Mouse (Mus musculus) stomach, embryonic 16.5 days (tissue): ENCODE results near the gene Ocm. TPM values are rescaled to one million over a fixed set of nuclear protein-coding genes. Genes with fewer than 3 reads are reported as not detected.

Source experiments
- ATAC-seq: fragments of 200-750 bp; cut with Nextera tagmentation; 2 replicates; pipeline ENCODE4 v1.8.0; 2017; ENCODE audit warnings: moderate number of reproducible peaks, moderate TSS enrichment; ENCODE audit not compliant: insufficient read depth, low FRiP score
- H3K27ac ChIP-seq: fragments of 300-500 bp; sonication (generic); 2 replicates; pipeline ENCODE4 v1.5.1; 2014; ENCODE audit warnings: low read length
- H3K27me3 ChIP-seq: fragments of 300-500 bp; sonication (generic); 2 replicates; pipeline ENCODE4 v1.6.1; 2014; ENCODE audit warnings: low read length, control low read depth, mixed read lengths; ENCODE audit not compliant: control insufficient read depth, insufficient read depth
- H3K36me3 ChIP-seq: fragments of 300-500 bp; sonication (generic); 2 replicates; pipeline ENCODE4 v1.6.1; 2014; ENCODE audit warnings: low read length; ENCODE audit not compliant: control insufficient read depth, insufficient read depth
- H3K4me1 ChIP-seq: fragments of 300-500 bp; sonication (generic); 2 replicates; pipeline ENCODE4 v1.6.1; 2014; ENCODE audit warnings: low read length, control low read depth, mixed read lengths; ENCODE audit not compliant: control insufficient read depth, insufficient read depth
- H3K4me2 ChIP-seq: fragments of 300-500 bp; sonication (generic); 2 replicates; pipeline ENCODE4 v1.6.1; 2014; ENCODE audit warnings: low read depth, low read length, mixed read lengths
- H3K4me3 ChIP-seq: fragments of 300-500 bp; sonication (generic); replicated peaks from 2 replicates; pipeline ENCODE4 v1.5.1; 2014; ENCODE audit warnings: mild to moderate bottlenecking, low read length
- H3K9ac ChIP-seq: fragments of 300-500 bp; sonication (generic); 2 replicates; pipeline ENCODE4 v1.6.1; 2014; ENCODE audit warnings: low read length
- H3K9me3 ChIP-seq: fragments of 300-500 bp; sonication (generic); replicated peaks from 2 replicates; pipeline ENCODE4 v1.6.1; 2016; ENCODE audit warnings: low read length, control low read depth; ENCODE audit not compliant: control insufficient read depth
- WGBS: fragments of 180-500 bp; shearing (Covaris S2); extraction: QIAGEN DNeasy Blood & Tissue Kit; methylation state at CpG from one replicate; pipeline ENCODE4 v1.1.7; 2014; 5-methylcytosine and 5-hydroxymethylcytosine counted together
- polyA plus RNA-seq: library from polyadenylated mRNA; unstranded; fragments of >200 nt; fragmentation: Nextera tagmentation; extraction: Ambion mirVana; gene quantifications from 2 replicates; pipeline ENCODE4 v1.2.1, GENCODE M21; 2015

Gene Ocm
- polyA plus RNA-seq, 1 experiment from 2014 or later: 0.43 TPM

- Histone ChIP-seq H3K4me3 (no peak overlapping the region), H3K27ac (no peak overlapping the region), H3K36me3 (no peaks in the 10 kb centered on the region), H3K4me2 (no peak overlapping the region), H3K9me3 (no peaks in the 10 kb centered on the region), H3K27me3 (no peaks in the 10 kb centered on the region), H3K4me1 (no peaks in the 10 kb centered on the region), H3K9ac (no peak overlapping the region)
- 35% methylated on average over 2 of the region's 2 CpGs for WGBS
- 0 out of 2 replicates have a peak, but pooled peaks have one; percentile 24 for ATAC-seq
Measured at GRCm38 (mm10) chr5:143975631-143975933, 50.9 kb downstream of the Ocm start.

GRCm38 (mm10) chr5:143974931-143975630 is 51.4 kb downstream of the Ocm start:
- H3K4me3 ChIP-seq: no peak overlapping the region
- no peaks in the 10 kb centered on the region for H3K9me3 ChIP-seq
- ATAC-seq: peak; percentile 69
- H3K4me1 ChIP-seq: no peaks in the 10 kb centered on the region
- no peaks in the 10 kb centered on the region for H3K36me3 ChIP-seq
- no peak overlapping the region for H3K27ac ChIP-seq
- 56% methylated on average over 4 of the region's 4 CpGs for WGBS
- H3K4me2 ChIP-seq: no peak overlapping the region
- no peak overlapping the region for H3K9ac ChIP-seq
- no peaks in the 10 kb centered on the region for H3K27me3 ChIP-seq

- Histone ChIP-seq H3K36me3 (no peaks in the 10 kb centered on the region), H3K4me2 (no peak overlapping the region), H3K4me1 (no peaks in the 10 kb centered on the region), H3K4me3 (no peak overlapping the region), H3K27me3 (no peaks in the 10 kb centered on the region), H3K9me3 (no peaks in the 10 kb centered on the region), H3K9ac (no peak overlapping the region), H3K27ac (no peak overlapping the region)
- WGBS: 23% methylated on average over 3 of the region's 3 CpGs
- ATAC-seq: no peak
Measured at GRCm38 (mm10) chr5:143972628-143973027, 53.8 kb downstream of the Ocm start.

Other genes starting within 250 kb of the Ocm start
- 33.6 and 35.0 TPM in 2 replicates for gene Eif2ak1, start 208.9 kb downstream of the Ocm start, polyA plus RNA-seq
- 0.29 and 0.31 TPM in 2 replicates for gene Ankrd61, start 129.0 kb downstream of the Ocm start, polyA plus RNA-seq
- 92.1 and 95.8 TPM in 2 replicates for gene Aimp2, start 116.8 kb downstream of the Ocm start, polyA plus RNA-seq
- 21.4 and 21.5 TPM in 2 replicates for gene Pms2, start 116.7 kb downstream of the Ocm start, polyA plus RNA-seq
- gene Gm42421, start 98.5 kb downstream of the Ocm start, polyA plus RNA-seq: 0.90 TPM in 1 of 2 replicates, not detected in the other
- 0.45 and 0.94 TPM in 2 replicates for gene Rsph10b, start 93.6 kb downstream of the Ocm start, polyA plus RNA-seq
- gene Ccz1, start 11.8 kb downstream of the Ocm start, polyA plus RNA-seq: 72.5 and 79.7 TPM in 2 replicates
- gene Lmtk2, start 73.8 kb upstream of the Ocm start, polyA plus RNA-seq: 6.5 TPM in 2 replicates
- 21.3 and 23.0 TPM in 2 replicates for gene Bhlha15, start 163.6 kb upstream of the Ocm start, polyA plus RNA-seq
- 24.7 and 25.4 TPM in 2 replicates for gene Tecpr1, start 196.9 kb upstream of the Ocm start, polyA plus RNA-seq
- gene Bri3, start 217.8 kb upstream of the Ocm start, polyA plus RNA-seq: 88.0 and 93.6 TPM in 2 replicates